Mouse (Mus musculus): ENCODE results near the gene Hectd1.

Gene Hectd1

DNA sequence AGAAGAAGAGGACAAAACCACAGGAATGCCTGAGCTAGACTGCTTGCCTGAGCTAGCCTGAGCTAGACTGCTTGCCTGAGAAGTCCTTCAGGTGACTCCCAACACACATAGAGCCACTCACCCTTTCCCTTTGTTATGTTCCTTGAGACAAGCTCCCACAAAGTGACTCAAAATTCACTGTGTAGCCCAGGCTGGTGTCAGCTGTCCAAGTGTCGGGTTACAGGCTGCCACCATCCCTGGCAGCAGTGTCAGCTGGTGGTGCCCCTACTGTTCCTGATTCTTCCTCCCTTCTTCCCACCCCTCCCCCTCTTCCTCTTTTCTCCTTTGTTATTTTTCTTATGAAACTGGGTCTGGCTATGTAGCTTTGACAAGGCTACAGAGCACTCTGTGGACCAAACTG is 125.5 kb downstream of the Hectd1 start:
- no peak for DNase-seq (ENCODE audit: low spot score)

- DNase-seq (ENCODE audit: low spot score), result no peak
Observed at GRCm38 (mm10) chr12:51701723-51702122, 127.6 kb downstream of the Hectd1 start.

- DNase-seq (ENCODE audit: low spot score), result peak; percentile 63
Observed at GRCm38 (mm10) chr12:51699623-51700393, 129.5 kb downstream of the Hectd1 start.

GRCm38 (mm10) chr12:51696157-51696556 is 133.2 kb downstream of the Hectd1 start:
- no peak for DNase-seq (ENCODE audit: low spot score)

GRCm38 (mm10) chr12:51694966-51695365 is 134.4 kb downstream of the Hectd1 start:
- no peak for DNase-seq (ENCODE audit: low spot score)

DNA sequence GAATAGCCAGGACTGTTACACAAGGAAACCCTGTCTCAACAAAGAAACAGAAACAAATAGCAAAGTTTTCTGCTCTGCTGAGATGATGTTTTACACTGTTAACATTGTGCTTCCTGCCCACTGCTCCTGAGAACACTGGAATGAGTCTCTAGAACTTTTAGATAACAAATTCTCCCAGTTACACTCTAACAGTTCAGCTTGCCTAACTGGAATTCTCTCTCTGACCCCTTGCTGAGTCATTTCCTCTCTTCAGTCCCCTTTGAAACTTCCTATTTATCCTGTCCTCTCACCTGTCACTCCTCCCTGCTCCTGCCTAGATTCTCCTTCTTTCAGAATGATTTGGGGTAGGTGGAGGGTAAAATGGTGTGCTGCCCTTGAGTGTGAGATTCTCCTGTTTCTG is 135.2 kb downstream of the Hectd1 start:
- DNase-seq (ENCODE audit: low spot score), result no peak
